11 mouse cellular contexts compared by ENCODE assay signal in genomic region chr11:79229057-79229504, GRCm38 (mm10). TPM values are rescaled to one million over a fixed set of nuclear protein-coding genes. Genes with fewer than 3 reads are reported as not detected.
DNase-seq lines count a peak whose midpoint lies in the region; ATAC-seq lines count a peak whose summit lies in the region.
"Had no signal": no experiment of that assay in that cellular context is flagged by ENCODE, and none has a peak within 500 bp of the region (broad histone marks: within the 10 kb centered on the region; RNA-seq: fewer than 3 reads in every experiment).

No protein-coding gene starts in this region.

- H3K4me2 ChIP-seq in kidney, embryonic 16.5 days (replicated peaks; ENCODE audit: low read depth, low read length): peak overlapping the region; percentile 17; the same call in 1 of the 2 replicates
- H3K4me2 ChIP-seq: heart, embryonic 11.5 days; liver, embryonic 15.5 days; midbrain, embryonic 12.5 days had no signal

- H3K9ac ChIP-seq in kidney, embryonic 16.5 days (replicated peaks; ENCODE audit: low read length): peak overlapping the region; percentile 22; the same call in 1 of the 2 replicates
- H3K9ac ChIP-seq: liver, embryonic 15.5 days; midbrain, embryonic 12.5 days had no signal

- DNase-seq in testis, postnatal 10 days (ENCODE audit: low spot score): peak; percentile 38
- DNase-seq in testis, postnatal 14 days (ENCODE audit: low spot score): no peak
- peak; percentile 16 for DNase-seq in gastrocnemius, postnatal 25 days
- DNase-seq in skeletal muscle tissue, adult 2 months (ENCODE audit: low read depth, low spot score): peak; percentile 28
- no peak for DNase-seq in layer of hippocampus, adult 18-20 months (ENCODE audit: low spot score in 2 of 2)

- H3K27ac ChIP-seq in kidney, embryonic 16.5 days (ENCODE audit: low read length): peak overlapping the region; percentile 92
- H3K27ac ChIP-seq: liver, embryonic 15.5 days; midbrain, embryonic 12.5 days had no signal

- ATAC-seq in kidney, embryonic 16.5 days (ENCODE audit: low FRiP score, low TSS enrichment): peak; percentile 61
- no peak for ATAC-seq in granulocyte monocyte progenitor cell, adult 5-6 weeks (replicated peaks; ENCODE audit: poor library complexity, severe bottlenecking)
- ATAC-seq: inflammation-experienced regulatory T-cells, adult 6 months had no signal

- H3K9me3 ChIP-seq in kidney, embryonic 16.5 days (ENCODE audit: low read length): no peaks in the 10 kb centered on the region
- H3K9me3 ChIP-seq: liver, embryonic 15.5 days; midbrain, embryonic 12.5 days had no signal

- no peak overlapping the region for H3K4me3 ChIP-seq in kidney, embryonic 16.5 days (ENCODE audit: low read length)
- H3K4me3 ChIP-seq: liver, embryonic 15.5 days; midbrain, embryonic 12.5 days had no signal

- peaks cover 41% of the 10 kb centered on the region for H3K4me1 ChIP-seq in kidney, embryonic 16.5 days (ENCODE audit: insufficient read depth, low read length)

- WGBS in kidney, embryonic 16.5 days: 23% methylated on average over 10 of the region's 10 CpGs

- H3K27me3 ChIP-seq in kidney, embryonic 16.5 days (ENCODE audit: insufficient read depth, low read length): no peaks in the 10 kb centered on the region
- H3K27me3 ChIP-seq: liver, embryonic 15.5 days; midbrain, embryonic 12.5 days had no signal

- H3K36me3 ChIP-seq in kidney, embryonic 16.5 days (ENCODE audit: insufficient read depth, low read length): no peaks in the 10 kb centered on the region
- H3K36me3 ChIP-seq: liver, embryonic 15.5 days had no signal

RNA-seq across cellular contexts. Expression of gene Wsb1, which starts 25.4 kb away (rescaled TPM):
- total RNA-seq in gastrocnemius, postnatal 25 days (2021): 10 to 100 TPM in 1 of 2 experiments, 1 to 10 TPM in 1; 7.5 to 14.0 TPM
- 366 and 377 TPM in 2 replicates for polyA plus RNA-seq in kidney, embryonic 16.5 days (2015; fragmentation: Nextera tagmentation; extraction: Ambion mirVana)
- 10 to 100 TPM; 78.1 to 80.3 TPM for total RNA-seq in layer of hippocampus, adult 18-20 months (2021)
- total RNA-seq in granulocyte monocyte progenitor cell, adult 5-6 weeks (2014; fragmentation: Nextera tagmentation): 123 and 152 TPM in 2 replicates
- 153 and 170 TPM in 2 replicates for total RNA-seq in granulocyte monocyte progenitor cell, adult 5-6 weeks (2017)

Comparison
In these comparisons a context has a peak if more than half of its experiments do, and no peak if none do; other contexts are left out.
1. DNase-seq: peak in testis, postnatal 10 days (single experiment), gastrocnemius, postnatal 25 days (single experiment) and skeletal muscle tissue, adult 2 months (single experiment); none in testis, postnatal 14 days (single experiment) and layer of hippocampus, adult 18-20 months (0 of 2).
2. RNA of gene Wsb1, which starts 25.4 kb away (total RNA-seq): 123 to 170 TPM in granulocyte monocyte progenitor cell, adult 5-6 weeks and 78.1 to 80.3 TPM in layer of hippocampus, adult 18-20 months; 7.5 to 14.0 TPM in gastrocnemius, postnatal 25 days; every median in the first group is over 4 times any median in the second.